Mouse (Mus musculus) cerebellum, adult 2 months (tissue): ENCODE data around the gene Raet1e. TPM values are rescaled to one million over a fixed set of nuclear protein-coding genes. Genes with fewer than 3 reads are reported as not detected.
"Not testable (repeated sequence)": the region's sequence is repeated elsewhere in the genome, so short reads cannot be mapped to it uniquely, and the experiment has no call there.

Experiments used
- DNase-seq, 2 experiments: peaks; one replicate each; pipeline ENCODE4 v3.0.0; 2021
- H3K27ac ChIP-seq: fragments of 200-500 bp; 2 replicates; pipeline ENCODE4 v1.5.1; 2012; ENCODE audit warnings: low read length, control low read depth, inconsistent platforms; ENCODE audit not compliant: insufficient read depth
- H3K27me3 ChIP-seq: fragments of 200-500 bp; 2 replicates; pipeline ENCODE4 v1.6.1; 2012; ENCODE audit warnings: inconsistent platforms, mild to moderate bottlenecking, low read length, moderate library complexity; ENCODE audit not compliant: control insufficient read depth, insufficient read depth
- H3K4me1 ChIP-seq: fragments of 200-500 bp; 2 replicates; pipeline ENCODE4 v1.6.1; 2011; ENCODE audit warnings: low read length; ENCODE audit not compliant: control insufficient read depth, insufficient read depth
- H3K4me3 ChIP-seq: fragments of 200-500 bp; replicated peaks from 2 replicates; pipeline ENCODE3; 2011; ENCODE audit warnings: mild to moderate bottlenecking, low read depth, low read length, control low read depth; ENCODE audit not compliant: insufficient read depth
- CTCF ChIP-seq: fragments of 200-500 bp; IDR thresholded peaks from 2 replicates; pipeline ENCODE4 v1.5.1; 2011; ENCODE audit warnings: low read depth, mild to moderate bottlenecking, control low read depth, low read length, moderate library complexity, borderline replicate concordance; ENCODE audit not compliant: insufficient read depth
- POLR2A ChIP-seq: fragments of 200-500 bp; IDR thresholded peaks from 2 replicates; pipeline ENCODE4 v1.6.1; 2011; ENCODE audit warnings: low read length, control low read depth, borderline replicate concordance; ENCODE audit not compliant: insufficient read depth
- WGBS: fragments of 180-500 bp; shearing (Covaris S2); methylation state at CpG from one replicate; pipeline ENCODE4 v1.1.7; 2018; 5-methylcytosine and 5-hydroxymethylcytosine counted together
- polyA plus RNA-seq: library from polyadenylated mRNA; depleted of rRNA; stranded (reverse); fragments of >200 nt; gene quantifications from 2 replicates; pipeline ENCODE4 v1.2.3, GENCODE M21; 2012

Gene Raet1e
- polyA plus RNA-seq, 1 experiment = not detected

DNA sequence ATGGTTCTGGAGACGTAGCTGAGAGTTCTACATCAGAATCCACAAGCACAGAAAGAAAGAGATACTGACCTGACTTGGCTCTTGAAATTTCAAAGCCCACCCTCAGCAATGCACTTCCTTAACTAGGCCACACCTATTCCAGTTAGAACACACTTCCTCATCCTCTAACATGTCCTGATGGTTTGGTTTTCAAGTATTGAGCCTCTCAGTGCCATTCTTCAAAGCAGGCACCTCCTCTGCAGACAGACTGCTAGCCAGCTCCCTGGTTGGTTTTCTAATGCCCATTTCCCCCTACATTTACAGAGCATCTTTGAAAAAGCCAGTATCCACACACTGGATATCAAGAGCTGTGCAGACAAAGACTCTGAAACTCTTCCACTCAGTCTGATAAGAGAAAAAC, 143.3 kb downstream of the Raet1e start:
- H3K27me3 ChIP-seq = no peaks in the 10 kb centered on the region
- no peak for DNase-seq
- H3K4me3 ChIP-seq = no peak overlapping the region
- no peak overlapping the region for H3K27ac ChIP-seq
- TF ChIP-seq POLR2A (no peak), CTCF (no peak)
- 94% methylated on average over 1 of the region's 1 CpGs for WGBS
- no peaks in the 10 kb centered on the region for H3K4me1 ChIP-seq

DNA sequence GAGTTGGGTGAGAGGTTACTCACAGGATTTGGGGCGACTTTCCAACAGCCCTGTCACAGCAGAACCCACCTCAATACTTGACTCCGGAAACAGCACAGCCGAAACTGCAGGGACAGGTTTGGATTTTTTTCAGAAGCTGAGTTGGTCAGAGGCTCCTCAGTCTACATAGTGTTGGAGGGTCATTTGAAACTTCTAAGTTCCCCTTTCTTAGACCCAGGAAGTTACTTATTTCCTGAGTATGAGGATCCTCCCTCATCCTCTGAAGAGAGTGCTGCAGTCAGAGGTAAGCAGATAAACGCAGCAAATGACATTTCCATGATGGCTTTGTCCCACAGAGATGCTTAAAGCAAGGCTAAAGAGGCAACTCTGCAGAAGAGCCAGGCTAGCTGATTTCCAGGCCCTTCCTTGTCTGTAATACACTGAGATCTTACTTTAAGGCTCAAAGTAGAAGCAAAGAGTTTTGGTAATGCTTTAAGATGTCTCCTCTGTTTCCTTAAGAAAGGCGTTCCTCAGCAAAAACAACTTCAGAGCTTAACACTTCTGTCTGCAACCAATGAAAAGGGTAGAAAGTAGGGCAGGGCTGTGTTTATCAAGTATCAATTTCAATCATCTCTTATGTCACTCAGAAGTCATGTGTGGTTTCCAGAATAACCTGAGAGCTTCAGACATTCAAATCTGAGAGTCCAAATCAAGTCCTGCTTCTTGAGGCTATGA, 144.1 kb downstream of the Raet1e start:
- DNase-seq = no peak
- no peaks in the 10 kb centered on the region for H3K27me3 ChIP-seq
- no peak overlapping the region for H3K4me3 ChIP-seq
- H3K4me1 ChIP-seq = no peaks in the 10 kb centered on the region
- WGBS = 78% methylated on average over 5 of the region's 5 CpGs
- H3K27ac ChIP-seq = no peak overlapping the region
- TF ChIP-seq POLR2A = no peak
- no peak for TF ChIP-seq CTCF

DNA sequence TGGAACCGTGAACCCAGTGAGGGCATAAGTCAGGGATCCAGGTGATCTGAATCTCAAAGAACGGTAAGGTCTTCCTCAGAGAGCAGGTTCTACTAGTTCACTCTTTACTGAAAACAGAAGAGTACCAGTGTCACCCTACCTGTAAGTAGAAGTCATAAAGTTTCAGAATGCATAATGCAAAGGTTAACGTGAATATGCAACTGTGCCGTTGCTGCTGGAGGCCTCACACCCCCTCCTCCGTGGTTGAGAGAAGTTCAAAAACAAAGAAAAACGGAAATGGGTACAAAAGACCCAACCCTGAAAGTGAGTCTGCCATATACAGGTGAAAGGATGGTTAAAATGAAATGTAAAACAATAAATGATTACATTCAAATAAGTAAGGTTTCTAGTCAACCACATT, 145.4 kb downstream of the Raet1e start:
- Histone ChIP-seq H3K4me1 (no peaks in the 10 kb centered on the region), H3K27ac (no peak overlapping the region), H3K27me3 (no peaks in the 10 kb centered on the region), H3K4me3 (no peak overlapping the region)
- no peak for TF ChIP-seq POLR2A
- TF ChIP-seq CTCF = no peak
- WGBS = 88% methylated on average over 6 of the region's 6 CpGs
- no peak for DNase-seq

DNA sequence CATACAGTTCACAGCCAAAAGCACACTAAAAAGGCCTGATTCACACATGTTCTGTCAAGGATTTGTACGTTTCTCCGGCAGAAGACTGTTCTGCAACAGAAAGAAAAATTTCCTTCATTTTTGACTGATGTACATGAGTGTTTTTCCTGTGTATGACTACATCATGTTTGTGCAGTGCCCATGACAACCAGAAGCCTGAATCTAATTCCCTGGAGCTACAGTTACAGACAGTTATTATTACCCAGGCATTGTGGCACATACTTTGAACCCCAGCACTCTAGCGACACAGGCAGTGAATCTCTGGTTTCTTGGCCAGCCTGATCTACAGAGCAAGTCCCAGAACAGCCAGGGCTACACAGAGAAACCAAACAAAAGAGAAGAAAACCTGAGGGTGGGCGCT, 147.4 kb downstream of the Raet1e start:
- TF ChIP-seq POLR2A (no peak), CTCF (no peak)

DNA sequence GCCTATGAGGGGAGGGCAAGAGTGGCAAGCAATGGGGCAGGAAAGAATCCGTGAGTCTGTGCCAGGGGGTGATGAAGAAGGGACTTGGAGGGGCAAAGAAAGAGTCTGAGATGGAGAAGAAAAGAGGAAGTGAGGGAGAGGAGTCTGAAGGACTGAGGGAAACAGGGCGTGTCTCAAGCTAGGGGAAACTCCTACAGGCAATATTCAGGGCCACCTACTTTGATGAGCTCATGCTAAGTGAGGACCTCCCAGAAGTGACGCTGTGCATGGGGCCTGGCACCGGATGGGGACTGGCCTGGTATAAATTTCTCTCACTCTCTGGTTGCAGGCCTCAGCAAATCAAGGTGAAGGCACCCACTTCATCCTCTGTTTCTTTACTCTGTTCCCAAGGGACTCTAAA, 148.1 kb downstream of the Raet1e start:
- DNase-seq = no peak
- H3K27ac ChIP-seq = no peak overlapping the region
- 58% methylated on average over 4 of the region's 4 CpGs for WGBS

More for the DNA sequence above, 147.4 kb downstream of the Raet1e start:
- Histone ChIP-seq H3K27ac (no peak overlapping the region), H3K4me3 (no peak overlapping the region), H3K4me1 (no peaks in the 10 kb centered on the region), H3K27me3 (no peaks in the 10 kb centered on the region)
- no peak for DNase-seq
- WGBS = 68% methylated on average over 4 of the region's 4 CpGs

DNA sequence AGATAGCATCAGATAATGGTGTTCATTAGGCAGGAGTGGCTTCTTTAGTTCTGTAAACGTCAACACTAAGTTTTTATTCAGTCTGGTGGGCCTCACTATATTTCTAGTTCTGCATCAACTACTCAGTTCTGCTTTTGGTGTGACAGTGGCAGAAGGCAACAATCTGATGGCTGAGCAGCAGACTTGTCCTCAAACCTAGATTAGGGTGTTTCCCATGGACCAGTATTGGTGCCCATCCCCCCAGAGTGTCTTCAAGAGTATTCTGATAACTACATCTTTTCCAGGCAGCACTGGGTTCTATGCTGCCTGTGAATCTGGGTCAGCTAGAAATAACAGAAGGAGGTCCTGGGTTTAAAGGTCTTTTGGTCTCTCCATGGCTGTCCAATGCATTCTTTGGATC, 149.9 kb downstream of the Raet1e start:
- TF ChIP-seq POLR2A (no peak), CTCF (no peak)
- no peaks in the 10 kb centered on the region for H3K4me1 ChIP-seq
- no peaks in the 10 kb centered on the region for H3K27me3 ChIP-seq
- H3K27ac ChIP-seq = no peak overlapping the region
- 78% methylated on average over 1 of the region's 1 CpGs for WGBS
- no peak overlapping the region for H3K4me3 ChIP-seq
- DNase-seq = no peak

More for the DNA sequence above, 148.1 kb downstream of the Raet1e start:
- TF ChIP-seq POLR2A (no peak), CTCF (no peak)
- Histone ChIP-seq H3K27me3 (no peaks in the 10 kb centered on the region), H3K4me3 (no peak overlapping the region), H3K4me1 (no peaks in the 10 kb centered on the region)

DNA sequence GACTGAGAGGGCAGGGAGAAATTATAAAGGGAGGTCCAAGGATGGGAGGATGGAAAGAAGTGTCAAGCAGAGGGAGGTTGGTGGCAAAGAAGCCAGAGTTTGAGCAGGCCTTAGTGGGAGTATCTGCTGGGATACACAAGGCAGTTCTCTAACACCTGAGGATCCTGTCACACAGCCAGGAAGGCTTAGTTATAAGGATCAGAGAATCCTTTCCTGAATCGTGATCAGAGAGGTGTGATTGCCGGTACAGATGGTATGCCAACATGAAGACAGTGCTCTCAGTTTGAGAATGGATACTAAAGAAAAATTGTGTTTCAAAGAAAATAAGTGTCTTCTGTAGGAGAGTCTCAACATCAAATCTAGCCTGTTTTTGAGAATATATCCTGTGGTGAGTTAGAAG, 164.5 kb downstream of the Raet1e start:
- no peak overlapping the region for H3K4me3 ChIP-seq
- WGBS = 79% methylated on average over 2 of the region's 2 CpGs
- no peak for TF ChIP-seq POLR2A
- H3K27ac ChIP-seq = no peak overlapping the region
- H3K27me3 ChIP-seq = no peaks in the 10 kb centered on the region
- H3K4me1 ChIP-seq = no peaks in the 10 kb centered on the region
- no peak for DNase-seq

DNA sequence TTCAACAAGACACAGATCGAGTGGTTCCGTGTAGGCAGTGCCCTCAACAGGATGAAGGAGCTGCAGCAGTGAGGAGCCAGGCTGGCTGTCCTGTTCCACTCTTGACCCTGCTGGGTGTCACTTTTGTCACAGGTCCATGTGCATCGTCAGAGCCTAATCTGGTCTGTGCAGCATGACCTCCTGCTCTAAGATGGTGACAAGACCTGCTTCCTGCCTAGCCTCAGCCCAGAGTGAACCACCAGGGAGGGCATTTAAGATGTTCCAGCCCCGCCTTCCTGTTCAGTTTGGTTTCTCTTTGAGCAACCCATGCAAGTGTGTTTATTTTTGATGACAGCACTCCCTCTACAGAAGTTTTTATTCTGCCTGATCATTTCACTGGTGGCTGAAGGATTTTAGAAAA, 187.4 kb downstream of the Raet1e start:
- H3K4me3 ChIP-seq = not testable (repeated sequence)

DNA sequence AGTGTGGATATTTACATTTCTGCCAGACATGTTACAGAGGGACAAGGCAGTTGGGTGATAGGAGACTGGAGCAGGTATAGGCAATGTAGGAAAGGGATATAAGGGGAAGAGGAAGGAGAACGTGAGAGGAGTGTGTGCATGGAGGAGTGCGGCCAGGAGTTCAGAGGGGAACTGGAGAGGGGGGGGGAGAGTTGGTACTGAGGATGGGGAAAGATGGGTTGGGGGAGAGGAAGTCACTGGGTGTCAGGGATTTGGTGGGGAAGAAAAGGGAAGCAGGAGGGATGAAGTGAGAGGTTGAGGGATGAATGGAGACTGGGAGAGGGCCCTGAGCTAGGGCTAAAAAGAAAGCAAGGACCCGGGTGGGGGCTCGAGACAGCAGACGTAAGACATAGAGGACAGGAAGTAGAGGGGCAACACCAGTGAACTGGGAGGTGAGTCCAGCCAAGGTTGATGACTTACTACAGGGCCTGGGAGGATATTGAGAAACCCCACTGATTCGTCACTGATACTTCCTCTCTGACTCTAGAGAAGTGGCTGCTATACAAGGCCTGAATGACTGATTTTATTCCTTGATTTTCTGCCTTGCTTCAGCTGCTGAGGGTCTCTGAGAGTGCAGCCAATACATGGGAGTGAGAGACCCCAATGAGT, 195.3 kb downstream of the Raet1e start:
- H3K4me3 ChIP-seq, H3K4me1 ChIP-seq, H3K27me3 ChIP-seq, DNase-seq, H3K27ac ChIP-seq: not testable (repeated sequence)
- 80% methylated on average over 6 of the region's 6 CpGs for WGBS

More for the DNA sequence above, 187.4 kb downstream of the Raet1e start:
- H3K4me1 ChIP-seq, H3K27me3 ChIP-seq, H3K27ac ChIP-seq, DNase-seq: not testable (repeated sequence)
- 73% methylated on average over 4 of the region's 4 CpGs for WGBS

DNA sequence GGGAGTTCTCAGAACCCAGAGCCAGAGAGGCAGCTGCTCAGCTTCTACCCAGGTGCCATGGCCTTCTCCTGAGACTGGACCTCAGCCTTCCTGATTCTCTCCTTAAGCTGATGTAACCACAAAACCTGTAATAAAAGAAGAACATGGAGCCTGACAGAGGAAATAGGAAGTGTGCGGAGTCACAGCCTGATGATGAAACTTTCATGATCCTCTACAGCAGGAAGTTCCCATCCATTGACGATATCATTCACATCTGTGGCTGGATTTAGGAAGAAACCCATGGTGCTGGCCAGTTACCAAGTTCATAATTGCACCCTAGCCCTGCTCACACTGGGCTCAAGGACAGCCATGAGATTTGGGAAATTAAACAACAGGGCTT, 195.8 kb downstream of the Raet1e start:
- H3K27me3 ChIP-seq, H3K4me1 ChIP-seq, H3K4me3 ChIP-seq, H3K27ac ChIP-seq, DNase-seq: not testable (repeated sequence)
- 71% methylated on average over 2 of the region's 2 CpGs for WGBS

DNA sequence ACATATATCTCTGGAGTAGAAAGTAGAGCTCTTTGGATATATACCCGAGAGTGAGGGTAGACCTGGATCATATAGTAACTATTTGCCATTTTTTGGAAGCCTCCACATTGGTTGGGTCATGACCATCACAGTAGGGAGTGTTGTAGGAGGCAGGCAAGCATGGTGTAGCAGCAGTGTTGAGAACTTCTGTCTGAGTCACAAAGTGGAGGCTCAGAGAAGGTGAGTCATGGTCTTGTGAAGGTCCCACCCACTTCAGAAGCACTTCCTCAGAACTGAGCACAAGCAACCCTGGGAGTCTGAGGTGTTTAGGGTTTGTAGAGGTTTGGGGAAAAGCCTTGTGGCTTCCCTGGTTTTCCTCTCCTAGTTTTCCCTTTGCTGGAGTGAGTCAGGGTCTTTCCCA, 199.0 kb downstream of the Raet1e start:
- not testable (repeated sequence) for H3K27me3 ChIP-seq, H3K4me3 ChIP-seq, H3K27ac ChIP-seq, DNase-seq, H3K4me1 ChIP-seq
- WGBS = 67% methylated on average over 1 of the region's 1 CpGs
